Mouse (Mus musculus): ENCODE data around the gene Sergef.

Sergef gene

GRCm38 (mm10) chr7:46453930-46454679 lies 185.5 kb downstream of the Sergef start:
- peak; percentile 39 for DNase-seq (ENCODE audit: low read depth, low spot score)

- DNase-seq (ENCODE audit: low read depth, low spot score), result peak; percentile 25
These were observed 190.5 kb downstream of the Sergef start for GRCm38 (mm10) chr7:46448922-46449645.

- DNase-seq (ENCODE audit: low read depth, low spot score), result no peak
These were observed 192.0 kb downstream of the Sergef start for GRCm38 (mm10) chr7:46447473-46448165.

- no peak for DNase-seq (ENCODE audit: low read depth, low spot score)
These were observed 193.7 kb downstream of the Sergef start for GRCm38 (mm10) chr7:46445896-46446295.

GRCm38 (mm10) chr7:46443163-46443562 lies 196.4 kb downstream of the Sergef start:
- no peak for DNase-seq (ENCODE audit: low read depth, low spot score)

- no peak for DNase-seq (ENCODE audit: low read depth, low spot score)
These were observed 201.0 kb downstream of the Sergef start for GRCm38 (mm10) chr7:46438537-46439141.

DNA sequence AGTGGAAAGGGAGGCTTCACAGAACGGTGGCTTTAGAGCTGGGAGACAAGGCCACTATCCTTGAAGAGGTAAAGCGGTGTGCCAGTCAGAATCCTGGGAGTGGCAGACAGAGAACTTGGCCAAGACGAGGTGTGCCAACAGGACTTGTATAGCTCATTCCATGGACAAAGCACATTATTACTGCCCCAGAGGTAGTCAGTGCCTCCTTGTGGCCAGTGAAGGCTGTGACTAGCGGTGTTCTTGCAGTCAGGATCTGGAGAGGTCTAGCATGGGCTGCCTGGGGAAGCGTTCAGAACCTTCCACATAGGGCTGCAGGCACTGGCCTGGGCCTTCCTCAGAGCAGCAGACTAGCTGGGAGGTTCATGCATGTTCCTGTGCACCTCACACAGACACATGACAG lies 203.8 kb downstream of the Sergef start:
- no peak for DNase-seq (ENCODE audit: low read depth, low spot score)

- no peak for DNase-seq (ENCODE audit: low read depth, low spot score)
These were observed 205.7 kb downstream of the Sergef start for GRCm38 (mm10) chr7:46433874-46434273.

DNA sequence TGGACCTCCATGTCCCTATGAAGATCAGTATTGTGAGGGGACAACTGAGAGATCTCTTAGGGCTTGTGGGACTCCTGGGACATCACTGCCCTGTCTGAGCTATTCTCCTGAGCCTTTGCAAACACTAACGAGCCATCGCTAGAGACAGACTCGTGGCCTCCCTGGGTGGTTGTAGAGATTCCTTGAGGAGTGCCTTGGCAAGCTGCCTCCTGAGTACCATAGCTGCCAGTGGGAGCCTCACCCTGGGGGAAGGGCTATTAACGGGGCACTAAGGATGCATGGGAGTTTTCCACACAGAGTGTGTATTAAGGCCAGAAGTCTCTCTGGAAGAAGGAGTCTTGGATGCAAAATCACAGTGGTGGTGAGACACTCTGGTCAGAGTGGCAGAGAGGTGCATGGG lies 214.6 kb downstream of the Sergef start:
- DNase-seq (ENCODE audit: low read depth, low spot score), result no peak

- no peak for DNase-seq (ENCODE audit: low read depth, low spot score)
These were observed 215.7 kb downstream of the Sergef start for GRCm38 (mm10) chr7:46423951-46424350.

- peak; percentile 49 for DNase-seq (ENCODE audit: low read depth, low spot score)
These were observed 216.7 kb downstream of the Sergef start for GRCm38 (mm10) chr7:46422764-46423412.

DNA sequence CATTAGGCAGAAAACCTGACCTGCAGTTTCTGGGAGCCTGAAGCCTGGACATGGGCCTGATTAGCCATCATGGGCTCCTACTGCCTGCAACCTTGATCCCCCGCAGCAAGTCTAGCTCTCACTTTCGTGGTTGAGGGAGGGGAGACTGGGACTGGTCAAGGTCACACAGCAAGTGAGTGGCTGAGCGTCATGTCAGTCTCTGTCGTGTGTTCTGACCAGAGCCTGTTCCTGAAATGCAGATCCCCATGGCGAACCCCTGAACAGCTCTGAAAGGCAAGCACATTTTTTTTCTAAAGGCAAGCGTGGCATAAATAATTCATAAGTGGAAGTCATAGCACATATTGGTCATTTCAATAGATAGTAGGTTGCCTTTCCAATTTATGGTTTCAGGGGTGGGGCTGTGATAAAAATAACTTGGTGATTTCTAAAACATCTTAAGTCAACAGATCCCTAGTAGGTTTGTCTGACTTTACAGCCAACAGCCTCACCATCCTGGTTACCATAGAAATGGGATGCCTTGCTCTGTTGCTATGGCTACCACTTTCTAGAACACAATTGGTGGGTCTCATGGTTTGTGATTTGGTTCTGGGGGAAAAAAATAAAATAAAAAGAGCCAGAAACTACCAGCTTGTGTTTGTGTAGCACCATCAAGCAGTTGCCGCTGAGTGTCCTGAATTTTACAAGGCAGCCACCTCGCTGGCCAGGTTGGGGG lies 217.4 kb downstream of the Sergef start:
- DNase-seq (ENCODE audit: low read depth, low spot score), result peak; percentile 40

DNA sequence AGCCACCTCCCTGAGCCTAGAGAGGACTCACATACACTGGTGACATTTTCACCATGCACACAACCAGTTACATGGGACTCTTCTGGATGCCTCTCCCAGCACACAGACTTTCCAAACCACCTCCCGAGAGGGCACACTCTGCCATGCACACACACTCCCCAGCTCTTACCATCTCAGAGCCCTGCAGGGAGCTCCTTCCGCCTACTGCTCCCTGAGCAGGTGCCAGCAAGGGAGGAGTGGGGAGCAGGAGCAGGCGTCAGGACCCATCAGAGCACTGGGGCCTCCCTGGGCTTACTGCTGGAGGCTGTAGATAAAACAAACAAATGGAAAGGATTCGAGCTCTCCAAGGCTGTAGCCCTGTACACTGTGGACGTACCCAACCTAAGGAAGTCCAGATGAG lies 218.1 kb downstream of the Sergef start:
- DNase-seq (ENCODE audit: low read depth, low spot score), result no peak

- DNase-seq (ENCODE audit: low read depth, low spot score), result no peak
These were observed 221.4 kb downstream of the Sergef start for GRCm38 (mm10) chr7:46418102-46418622.

DNA sequence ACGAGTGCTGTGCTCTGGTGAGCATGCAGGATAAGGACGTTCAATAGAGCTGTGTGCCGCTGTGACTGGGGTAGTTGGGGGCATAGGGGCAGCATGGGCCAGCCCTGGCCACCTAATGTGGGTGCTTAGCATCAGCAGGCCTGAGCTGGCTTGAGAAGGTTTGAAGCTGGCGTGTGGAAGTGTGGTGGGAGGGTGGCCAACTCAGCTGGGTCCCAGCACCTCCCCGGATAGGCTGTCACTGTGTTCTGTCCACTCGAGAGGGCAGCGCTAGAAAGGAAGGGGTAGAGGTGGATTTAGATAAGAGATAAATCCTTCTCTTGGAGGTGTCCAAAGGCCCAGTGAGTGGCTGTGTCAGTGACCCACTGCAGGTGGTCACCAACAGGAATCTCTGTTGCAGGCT lies 222.1 kb downstream of the Sergef start:
- no peak for DNase-seq (ENCODE audit: low read depth, low spot score)

DNA sequence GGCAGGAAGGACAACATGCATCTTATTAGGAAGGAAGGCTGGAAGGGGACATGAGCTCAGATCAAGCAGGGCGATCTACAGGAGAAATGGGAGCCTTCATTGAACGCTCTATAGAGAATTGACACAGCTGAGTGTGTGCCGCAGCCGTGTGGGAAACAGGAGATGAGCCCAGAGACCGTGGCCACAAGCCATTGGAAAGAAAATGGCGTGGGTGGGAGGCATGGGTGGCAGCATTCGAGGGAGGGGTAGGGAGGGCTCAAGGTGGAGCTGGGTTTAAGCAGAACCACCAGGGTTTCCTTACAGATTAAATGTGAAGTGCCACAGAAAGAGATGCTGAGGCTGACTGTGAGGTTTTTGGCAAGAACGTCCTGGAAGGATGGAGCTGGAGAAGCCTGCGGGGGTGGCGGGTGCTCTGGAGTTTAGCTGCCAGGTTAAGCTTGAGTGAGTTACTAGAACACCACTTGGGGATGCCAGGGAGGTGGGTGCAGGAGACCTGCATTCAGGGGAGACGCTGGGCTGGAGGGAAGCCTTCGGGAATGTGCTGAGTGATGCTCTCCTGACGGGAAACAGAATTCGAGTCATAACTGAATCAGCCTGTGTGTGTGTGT lies 223.7 kb downstream of the Sergef start:
- no peak for DNase-seq (ENCODE audit: low read depth, low spot score)

GRCm38 (mm10) chr7:46413959-46414725 lies 225.5 kb downstream of the Sergef start:
- DNase-seq (ENCODE audit: low read depth, low spot score), result no peak

DNA sequence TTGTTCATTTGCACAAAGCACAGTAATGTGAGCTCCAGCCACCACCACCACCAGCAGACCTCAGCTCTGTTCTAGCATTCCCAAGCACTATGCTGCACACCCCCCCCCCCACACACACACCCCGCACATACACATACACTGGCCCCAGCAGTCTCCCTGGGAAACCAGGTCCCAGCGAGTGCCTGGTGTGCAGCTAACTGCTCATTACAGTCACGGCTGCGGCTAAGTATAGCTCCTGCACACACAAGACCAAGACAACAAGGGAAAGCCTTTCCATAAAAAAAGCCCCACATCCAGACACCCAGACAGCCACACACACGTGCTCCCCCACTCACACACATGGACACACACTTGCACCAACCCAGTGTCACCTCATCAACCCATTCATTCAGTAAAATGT lies 226.8 kb downstream of the Sergef start:
- DNase-seq (ENCODE audit: low read depth, low spot score), result no peak

- DNase-seq (ENCODE audit: low read depth, low spot score), result no peak
These were observed 228.9 kb downstream of the Sergef start for GRCm38 (mm10) chr7:46410727-46411126.
